8 mouse cellular contexts compared by ENCODE assay signal in the genomic region with DNA sequence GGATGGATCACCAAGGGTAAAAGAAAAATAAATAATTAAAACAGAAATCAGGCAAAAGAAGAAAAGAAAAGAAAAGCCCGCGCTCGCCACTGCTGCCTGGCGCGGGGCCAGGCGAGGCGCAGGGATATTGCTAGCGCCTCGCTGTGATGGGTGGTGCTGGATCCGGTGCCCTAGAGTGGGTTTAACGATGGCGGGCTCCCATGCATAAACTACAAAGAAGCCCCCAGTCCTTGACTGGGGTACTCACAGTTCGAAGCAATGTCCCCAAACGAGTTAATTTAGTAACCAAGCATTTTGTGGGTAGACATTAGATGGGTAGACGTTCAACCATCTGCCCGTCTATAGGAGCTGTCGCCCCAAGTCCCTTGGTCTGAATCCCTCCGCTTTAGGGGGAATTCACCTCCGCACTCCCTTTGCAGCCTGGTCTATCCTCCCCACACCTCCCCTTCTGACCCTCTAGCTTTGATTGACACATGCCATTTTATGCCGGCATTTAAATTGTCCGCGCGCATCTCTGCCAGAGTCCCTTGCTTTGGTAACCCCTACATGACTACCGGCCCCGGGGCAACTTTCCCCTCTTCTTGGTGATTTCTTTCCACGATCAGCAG. TPM values are rescaled to one million over a fixed set of nuclear protein-coding genes. Genes with fewer than 3 reads are reported as not detected.
DNase-seq lines count a peak whose midpoint lies in the region; ATAC-seq and TF ChIP-seq lines count a peak whose summit lies in the region.

No protein-coding gene starts in this region.

- ATAC-seq in neural tube, embryonic 11.5 days (ENCODE audit: insufficient read depth, low FRiP score, low TSS enrichment), result peak; percentile 36
- no peak for ATAC-seq in heart, embryonic 14.5 days (ENCODE audit: insufficient number of reproducible peaks, insufficient read depth, low FRiP score, low read depth)
- peak; percentile 39 for ATAC-seq in midbrain, embryonic 11.5 days (ENCODE audit: low FRiP score)

- H3K4me2 ChIP-seq in neural tube, embryonic 11.5 days (ENCODE audit: low read depth), result peak overlapping the region; percentile 97
- peak overlapping the region; percentile 100 for H3K4me2 ChIP-seq in heart, embryonic 14.5 days (ENCODE audit: low read length)
- H3K4me2 ChIP-seq in midbrain, embryonic 11.5 days, result peak overlapping the region; percentile 93

- peak overlapping the region; percentile 49 for H3K4me3 ChIP-seq in neural tube, embryonic 11.5 days (ENCODE audit: low read depth, low read length)
- peak overlapping the region; percentile 56 to 63 for H3K4me3 ChIP-seq in heart, embryonic 14.5 days (ENCODE audit: control insufficient read depth in 1 of 2, insufficient read depth in 1 of 2, low read depth in 1 of 2, low read length in 2 of 2)
- peak overlapping the region; percentile 70 for H3K4me3 ChIP-seq in layer of hippocampus, adult 2 months
- H3K4me3 ChIP-seq in midbrain, embryonic 11.5 days (ENCODE audit: low read depth, low read length), result peak overlapping the region; percentile 61

- TF ChIP-seq CTCF in layer of hippocampus, adult 2 months (conservative IDR thresholded peaks at IDR 0.05), result no peak

- H3K9ac ChIP-seq in neural tube, embryonic 11.5 days (ENCODE audit: low read length), result peak overlapping the region; percentile 70
- H3K9ac ChIP-seq in heart, embryonic 14.5 days (ENCODE audit: low read length), result peak overlapping the region; percentile 30
- peak overlapping the region; percentile 75 for H3K9ac ChIP-seq in midbrain, embryonic 11.5 days (ENCODE audit: low read length)

- peaks cover 21% of the 10 kb centered on the region for H3K27me3 ChIP-seq in neural tube, embryonic 11.5 days (ENCODE audit: control insufficient read depth, insufficient read depth, low read length)
- peaks cover 43% of the 10 kb centered on the region for H3K27me3 ChIP-seq in heart, embryonic 14.5 days (ENCODE audit: control insufficient read depth, insufficient read depth, low read length)
- H3K27me3 ChIP-seq in midbrain, embryonic 11.5 days (ENCODE audit: control insufficient read depth, insufficient read depth, low read length), result peaks cover 22% of the 10 kb centered on the region

- no peak overlapping the region for H3K27ac ChIP-seq in neural tube, embryonic 11.5 days (ENCODE audit: low read depth, low read length)
- H3K27ac ChIP-seq in heart, embryonic 14.5 days (replicated peaks in 1 of 2; ENCODE audit: control insufficient read depth in 1 of 2, insufficient read depth in 1 of 2, low read depth in 2 of 2, low read length in 2 of 2), result no peak overlapping the region
- peak overlapping the region; percentile 79 for H3K27ac ChIP-seq in layer of hippocampus, adult 2 months
- H3K27ac ChIP-seq in midbrain, embryonic 11.5 days (ENCODE audit: low read depth, low read length), result no peak overlapping the region

- under 1% methylated on average over 26 of the region's 26 CpGs for WGBS in neural tube, embryonic 11.5 days
- WGBS in heart, embryonic 14.5 days, result under 1% methylated on average over 26 of the region's 26 CpGs
- under 1% methylated on average over 26 of the region's 26 CpGs for WGBS in midbrain, embryonic 11.5 days

- H3K36me3 ChIP-seq in neural tube, embryonic 11.5 days (ENCODE audit: control insufficient read depth, insufficient read depth, low read length), result no peaks in the 10 kb centered on the region
- no peaks in the 10 kb centered on the region for H3K36me3 ChIP-seq in heart, embryonic 14.5 days (ENCODE audit: control insufficient read depth, insufficient read depth, low read length)
- no peaks in the 10 kb centered on the region for H3K36me3 ChIP-seq in midbrain, embryonic 11.5 days (ENCODE audit: control insufficient read depth, insufficient read depth, low read length)

- peaks cover 5% of the 10 kb centered on the region for H3K4me1 ChIP-seq in neural tube, embryonic 11.5 days (ENCODE audit: control insufficient read depth, insufficient read depth, low read length)
- peaks cover 11 to 32% of the 10 kb centered on the region in 2 experiments; a peak in 3 of 4 replicates for H3K4me1 ChIP-seq in heart, embryonic 14.5 days (ENCODE audit: control insufficient read depth in 2 of 2, insufficient read depth in 2 of 2, low read length in 2 of 2)
- H3K4me1 ChIP-seq in midbrain, embryonic 11.5 days (ENCODE audit: control insufficient read depth, insufficient read depth, low read length), result peaks cover 7% of the 10 kb centered on the region; the same call in 1 of the 2 replicates

- peak; percentile 75 for DNase-seq in neural tube, embryonic 11.5 days (ENCODE audit: low spot score)
- no peak for DNase-seq in neural tube, embryonic 10.5 days (ENCODE audit: extremely low spot score, low spot score)
- DNase-seq in cerebellum, postnatal 25 days, result peak; percentile 64 to 68
- peak in 1 of 2 experiments; percentile 31 for DNase-seq in layer of hippocampus, adult 2 months (ENCODE audit: low spot score in 2 of 2)
- peak; percentile 98 for DNase-seq in midbrain, embryonic 11.5 days (ENCODE audit: low spot score, missing footprints)
- no peak for DNase-seq in spleen, postnatal 10 days (ENCODE audit: low spot score in 2 of 2)
- no peak for DNase-seq in adrenal gland, adult 18-20 months (ENCODE audit: low spot score in 2 of 2)

- no peaks in the 10 kb centered on the region for H3K9me3 ChIP-seq in neural tube, embryonic 11.5 days (ENCODE audit: control insufficient read depth, low read length)
- no peaks in the 10 kb centered on the region for H3K9me3 ChIP-seq in heart, embryonic 14.5 days (ENCODE audit: control insufficient read depth, low read length)
- no peaks in the 10 kb centered on the region for H3K9me3 ChIP-seq in midbrain, embryonic 11.5 days (ENCODE audit: control insufficient read depth, low read length)

RNA-seq across cellular contexts. Expression of gene Pcdh10, which starts 0.7 kb away (rescaled TPM):
- 4.7 and 5.1 TPM in 2 replicates for polyA plus RNA-seq in neural tube, embryonic 11.5 days (2014; fragmentation: Nextera tagmentation; extraction: Ambion mirVana)
- polyA plus RNA-seq in heart, embryonic 14.5 days (2014; fragmentation: Nextera tagmentation; extraction: Ambion mirVana), result 0.04 and 0.22 TPM in 2 replicates
- 10 to 100 TPM; 91.9 to 92.5 TPM for total RNA-seq in layer of hippocampus, adult 2 months (2021)
- 4.2 and 4.4 TPM in 2 replicates for polyA plus RNA-seq in midbrain, embryonic 11.5 days (2014; fragmentation: Nextera tagmentation; extraction: Ambion mirVana)
- total RNA-seq in adrenal gland, adult 18-20 months (2021), result 1 to 10 TPM; 3.8 to 5.4 TPM

Comparison
In these comparisons a context has a peak if more than half of its experiments do, and no peak if none do; other contexts are left out.
1. DNase-seq: peak in neural tube, embryonic 11.5 days (single experiment), cerebellum, postnatal 25 days (2 of 2) and midbrain, embryonic 11.5 days (single experiment); none in neural tube, embryonic 10.5 days (single experiment), spleen, postnatal 10 days (0 of 2) and adrenal gland, adult 18-20 months (0 of 2).
2. Peak in every context shown above with its lines, with median percentiles within 50 percentile points of each other: H3K4me2 ChIP-seq, H3K4me3 ChIP-seq and H3K9ac ChIP-seq.